Mouse (Mus musculus) left cerebral cortex, adult 8-10 months (tissue): ENCODE data around the gene Cd44. TPM values are rescaled to one million over a fixed set of nuclear protein-coding genes. Genes with fewer than 3 reads are reported as not detected.

Source experiments
- DNase-seq, 2 experiments: peaks; one replicate each; pipeline ENCODE4 v3.0.0; 2022; ENCODE audit warnings: low spot score in 2 of 2
- total RNA-seq, 4 experiments: library from RNA; stranded (reverse); gene quantifications; 2 replicates each; pipeline ENCODE4 v1.2.4; 2022

Cd44 gene
- 1 to 10 TPM; 3.8 to 9.0 (median 5.8) TPM for total RNA-seq

GRCm38 (mm10) chr2:102900875-102901827, at the start of gene Cd44:
Gene Cd44 (minus strand): TSS chr2:102901665.
- DNase-seq: no peak

- DNase-seq: no peak
Measured at GRCm38 (mm10) chr2:102948481-102948857, 47.0 kb upstream of the Cd44 start.

GRCm38 (mm10) chr2:102947846-102948480, 46.5 kb upstream of the Cd44 start:
- DNase-seq: no peak

GRCm38 (mm10) chr2:102945111-102945510, 43.6 kb upstream of the Cd44 start:
- DNase-seq: no peak

GRCm38 (mm10) chr2:102944415-102945012, 43.0 kb upstream of the Cd44 start:
- no peak for DNase-seq

- DNase-seq: peak in 1 of 2 experiments; percentile 54
Measured at GRCm38 (mm10) chr2:102943983-102944382, 42.5 kb upstream of the Cd44 start.

- peak in 1 of 2 experiments; percentile 47 for DNase-seq
Measured at GRCm38 (mm10) chr2:102942782-102943080, 41.3 kb upstream of the Cd44 start.

- no peak for DNase-seq
Measured at GRCm38 (mm10) chr2:102941937-102942781, 40.7 kb upstream of the Cd44 start.

- DNase-seq: no peak
Measured at GRCm38 (mm10) chr2:102940813-102941361, 39.4 kb upstream of the Cd44 start.

- DNase-seq: no peak
Measured at GRCm38 (mm10) chr2:102940158-102940557, 38.7 kb upstream of the Cd44 start.

GRCm38 (mm10) chr2:102936886-102937285, 35.4 kb upstream of the Cd44 start:
- no peak for DNase-seq

- no peak for DNase-seq
Measured at GRCm38 (mm10) chr2:102934834-102935233, 33.4 kb upstream of the Cd44 start.

- DNase-seq: no peak
Measured at GRCm38 (mm10) chr2:102933787-102934186, 32.3 kb upstream of the Cd44 start.

GRCm38 (mm10) chr2:102933142-102933541, 31.7 kb upstream of the Cd44 start:
- DNase-seq: no peak

GRCm38 (mm10) chr2:102932667-102933066, 31.2 kb upstream of the Cd44 start:
- DNase-seq: no peak

GRCm38 (mm10) chr2:102928211-102928610, 26.7 kb upstream of the Cd44 start:
- DNase-seq: no peak

- no peak for DNase-seq
Measured at GRCm38 (mm10) chr2:102924480-102924879, 23.0 kb upstream of the Cd44 start.

GRCm38 (mm10) chr2:102923682-102924081, 22.2 kb upstream of the Cd44 start:
- DNase-seq: no peak

GRCm38 (mm10) chr2:102922066-102922465, 20.6 kb upstream of the Cd44 start:
- no peak for DNase-seq

- DNase-seq: no peak
Measured at GRCm38 (mm10) chr2:102918301-102918700, 16.8 kb upstream of the Cd44 start.

- DNase-seq: no peak
Measured at GRCm38 (mm10) chr2:102916596-102916995, 15.1 kb upstream of the Cd44 start.
